Mouse (Mus musculus) lung, postnatal 4 days (tissue): ENCODE measurements at regions not wholly inside any gene's neighbourhood (a gene's known extent, or its start where the extent isn't known, plus 50 kb on each side); places are given as distances from the start of the nearest gene placed in this dataset.

Experiments used
- DNase-seq, 2 experiments: peaks; one replicate each; pipeline ENCODE4 v3.0.0; 2021

DNA sequence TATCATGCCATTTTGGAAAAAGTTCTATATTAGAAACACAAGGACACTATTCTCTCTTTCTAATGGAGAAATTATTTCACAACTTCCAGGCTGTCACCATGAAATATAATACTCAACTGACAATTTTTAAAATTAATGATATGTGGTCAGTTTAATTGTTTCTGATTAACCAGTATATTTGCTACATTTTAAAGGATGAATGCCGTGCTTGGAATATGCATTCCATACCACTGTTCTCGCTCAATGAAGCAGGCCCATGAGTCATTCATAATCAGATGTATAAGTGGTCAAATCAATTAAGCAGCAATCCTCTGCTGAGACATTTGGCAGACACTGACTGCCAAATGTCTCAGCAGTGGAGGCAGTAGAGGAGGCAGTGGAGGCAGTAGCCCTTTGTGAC, 283.4 kb upstream of the Gpc5 start:
- DNase-seq, result no peak

DNA sequence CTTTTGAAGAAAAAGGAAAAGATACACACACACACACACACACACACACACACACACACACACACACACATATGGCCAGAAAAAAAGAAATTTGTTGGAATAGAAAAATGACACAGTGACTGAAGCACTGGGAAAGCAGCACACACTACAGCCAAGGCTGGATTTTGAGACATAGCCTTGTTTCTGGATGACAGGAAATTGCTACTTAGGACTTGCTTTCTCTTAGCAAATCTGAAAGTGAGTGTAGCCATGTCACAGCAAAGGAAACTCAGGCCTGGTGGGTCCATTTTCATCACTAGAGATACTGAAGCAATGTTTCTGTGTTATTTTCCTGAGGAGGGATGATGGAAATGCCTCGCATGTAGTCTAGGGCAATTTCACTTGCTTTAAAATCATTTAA, 271.3 kb upstream of the Gpc5 start:
- DNase-seq, result no peak

DNA sequence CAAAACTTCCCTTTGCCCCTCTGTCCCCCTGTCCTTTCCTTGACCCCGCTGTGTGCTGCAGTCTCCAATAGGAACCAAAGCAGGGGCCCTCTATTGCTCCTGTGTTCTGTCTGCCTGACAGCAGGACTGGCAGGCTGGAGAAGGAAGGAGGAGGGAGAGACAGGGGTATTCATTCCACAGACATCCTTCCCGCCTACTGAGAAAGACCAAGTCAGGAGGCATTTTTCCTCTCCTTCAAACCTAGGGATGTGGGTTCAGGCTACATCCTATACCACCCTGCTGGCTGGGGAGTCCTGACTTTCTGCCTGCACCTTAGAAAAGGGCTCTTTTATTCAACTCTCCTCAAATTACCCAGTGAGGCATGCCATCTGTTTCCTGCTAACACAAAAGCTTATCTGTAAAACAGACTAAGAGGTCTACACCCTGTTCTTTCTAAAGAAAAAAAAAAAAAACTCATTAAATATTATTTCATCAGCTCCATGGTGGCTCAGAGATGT, 270.9 kb upstream of the Gpc5 start:
- no peak for DNase-seq

DNA sequence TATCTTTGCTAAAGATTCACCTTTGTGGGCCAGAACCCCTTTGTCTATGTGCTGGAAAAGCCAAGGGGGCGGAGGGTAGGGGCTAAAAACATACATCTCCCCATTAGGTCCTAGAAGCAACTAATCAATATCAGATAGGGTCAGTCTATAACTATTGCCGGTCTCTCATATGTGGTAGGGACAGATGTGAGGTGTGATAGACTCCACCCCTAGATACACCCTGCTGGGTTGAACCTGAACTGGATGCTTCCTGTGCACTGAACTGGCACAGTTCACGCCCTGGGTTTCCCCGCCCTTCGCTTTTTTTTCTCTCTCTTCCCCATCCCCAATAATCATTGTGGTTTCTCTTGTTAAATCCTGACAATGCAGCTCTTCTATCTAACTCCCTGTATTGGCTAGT, 270.3 kb upstream of the Gpc5 start:
- no peak for DNase-seq

DNA sequence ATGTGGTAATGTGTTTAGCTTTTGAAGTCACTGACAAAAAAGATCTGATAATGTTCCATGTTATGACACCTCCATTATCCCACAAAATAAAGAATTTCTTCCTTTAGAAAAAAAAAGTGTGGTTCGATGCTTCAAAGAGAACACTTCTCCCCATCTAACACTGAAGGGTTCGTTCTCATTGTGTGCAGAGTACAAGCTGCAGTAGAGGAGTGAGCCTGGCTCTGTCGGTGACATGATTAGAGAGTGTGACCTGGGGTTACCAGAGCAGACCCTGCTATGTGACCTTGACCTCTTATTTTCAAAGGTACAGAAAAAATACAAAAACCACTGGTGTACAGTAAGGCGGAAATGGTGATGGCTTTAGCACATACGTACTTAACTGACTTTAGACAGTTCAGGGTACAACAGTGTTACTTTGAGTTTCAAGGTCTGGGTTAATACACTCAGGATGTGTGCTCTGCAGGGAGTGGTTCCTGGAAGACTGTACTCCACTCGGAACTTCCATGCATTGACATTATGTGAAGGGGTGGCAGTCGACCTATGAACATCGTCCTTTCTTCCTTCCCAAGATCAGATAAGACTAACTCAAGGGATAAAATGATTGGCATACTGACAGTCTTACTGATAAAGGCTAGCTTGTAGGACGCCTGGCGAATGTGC, 265.2 kb upstream of the Gpc5 start:
- DNase-seq, result no peak

DNA sequence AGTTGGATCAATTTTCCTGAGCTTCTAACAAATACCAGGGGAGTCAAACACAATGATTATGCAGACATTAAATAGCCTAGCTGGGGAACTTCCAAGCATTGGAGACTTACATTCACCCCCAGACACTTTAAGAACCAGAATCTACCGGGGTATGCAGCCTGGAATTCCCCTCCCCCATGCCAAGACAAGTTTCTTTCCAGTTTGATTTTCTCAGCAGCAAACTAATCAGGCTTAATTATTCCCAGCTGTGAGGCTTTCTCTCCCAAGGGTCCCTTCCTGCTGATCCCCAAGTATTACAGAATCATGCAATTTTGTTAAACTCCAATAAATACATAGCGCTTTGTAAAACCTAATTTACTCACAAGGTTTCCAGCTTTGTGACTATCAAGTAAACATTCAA, 262.7 kb upstream of the Gpc5 start:
- DNase-seq, result no peak

DNA sequence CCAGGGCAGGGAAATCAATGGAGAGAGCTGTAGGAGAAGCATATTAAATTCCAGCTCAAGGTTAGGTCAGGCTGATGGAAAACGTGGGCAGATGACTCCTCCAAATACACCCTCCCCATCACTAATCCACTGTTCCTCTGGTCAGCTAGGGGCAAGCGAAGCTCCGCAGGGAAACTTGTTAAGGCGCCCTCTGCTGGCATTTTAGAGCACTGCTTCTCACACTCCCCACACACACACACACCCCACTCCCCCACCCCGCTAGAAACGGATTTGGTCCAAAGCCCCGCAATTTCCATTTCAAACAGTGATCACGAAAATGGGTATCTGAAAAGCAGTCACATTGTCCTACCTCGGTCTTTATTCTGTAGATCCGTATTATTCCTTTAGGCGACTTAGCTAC, 259.0 kb upstream of the Gpc5 start:
- DNase-seq, result no peak

DNA sequence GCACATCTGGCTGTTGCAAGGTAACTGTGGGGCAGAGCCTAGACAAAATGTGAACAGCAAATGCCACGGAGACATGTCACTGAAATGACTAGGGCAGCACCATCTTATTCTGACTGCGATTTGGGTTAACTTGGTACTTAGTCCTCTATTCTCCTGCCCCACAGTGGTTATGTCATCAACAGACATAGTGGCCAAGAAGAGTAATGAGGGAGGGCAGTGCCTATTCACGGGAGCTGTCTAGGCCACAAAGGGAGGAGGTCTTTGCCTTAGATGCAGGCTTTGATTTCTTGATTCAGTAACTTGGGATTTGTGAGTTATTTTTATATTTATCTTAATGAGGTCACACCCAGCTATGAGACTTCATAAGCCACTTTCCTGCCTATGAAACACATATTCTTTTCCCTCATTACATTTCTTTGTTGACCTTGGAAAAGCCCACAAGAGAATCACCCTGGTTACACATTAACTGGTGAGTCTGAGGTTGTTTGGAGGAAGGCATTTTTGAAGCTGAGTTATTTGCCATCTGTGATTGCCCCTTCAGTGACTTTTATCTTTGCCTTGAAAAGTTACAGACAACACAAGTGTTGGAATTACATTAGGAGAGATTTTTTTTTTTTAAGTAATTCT, 255.2 kb upstream of the Gpc5 start:
- no peak for DNase-seq

DNA sequence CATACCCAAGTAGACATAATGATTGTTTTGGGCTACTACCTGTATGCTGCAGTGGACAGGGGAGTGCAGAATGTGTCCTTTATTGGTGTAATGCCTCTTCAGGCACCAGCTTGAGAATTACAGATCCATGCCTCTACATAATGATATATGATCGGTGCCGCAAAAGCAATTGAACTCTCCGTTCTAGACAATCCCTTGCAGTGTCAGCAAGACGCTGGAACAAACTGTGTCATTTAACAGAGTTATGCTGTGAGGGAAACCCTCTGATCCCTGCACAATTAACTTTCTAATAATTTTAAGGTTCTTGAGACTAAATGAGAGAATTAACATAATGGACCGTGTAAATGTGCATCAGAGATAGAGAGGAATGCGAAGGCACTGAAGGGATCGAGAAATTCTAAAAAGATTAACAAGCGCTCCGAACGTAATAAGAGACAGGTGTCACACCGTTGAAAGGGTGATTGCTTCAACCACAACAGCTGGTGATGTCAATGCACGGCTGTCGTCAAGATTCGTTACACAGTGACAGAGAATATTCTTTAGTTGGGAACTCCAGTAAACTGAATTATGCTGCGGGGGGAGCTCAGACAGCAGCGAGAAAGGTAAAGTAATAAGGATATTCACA, 254.3 kb upstream of the Gpc5 start:
- DNase-seq, result no peak

DNA sequence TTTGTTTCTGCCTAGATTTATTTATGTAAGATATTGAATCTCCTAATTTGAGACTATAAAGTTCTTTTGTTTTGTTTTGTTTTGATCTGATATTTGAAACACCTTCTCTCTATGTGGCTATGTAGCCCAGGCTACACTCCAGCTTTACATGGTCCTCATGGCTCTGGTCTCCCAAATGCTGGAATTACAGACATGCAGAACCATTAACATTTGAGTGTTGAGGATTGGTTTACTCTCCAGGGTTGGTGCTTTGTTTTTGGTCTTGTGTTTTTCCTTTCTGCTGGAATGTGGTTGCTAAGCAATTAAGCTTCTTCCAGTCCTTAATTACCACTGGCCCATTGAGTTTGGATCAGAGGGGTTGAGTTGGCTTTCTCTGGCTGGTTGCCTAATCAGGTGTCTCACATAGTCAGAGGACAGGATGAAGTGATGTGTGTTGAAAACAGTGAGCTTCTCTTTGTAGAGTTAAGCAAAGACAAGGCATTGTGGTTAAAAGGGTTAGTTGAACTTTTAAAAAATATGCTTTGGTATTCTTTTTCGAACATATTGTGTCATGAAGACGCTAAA, 252.6 kb upstream of the Gpc5 start:
- no peak for DNase-seq

DNA sequence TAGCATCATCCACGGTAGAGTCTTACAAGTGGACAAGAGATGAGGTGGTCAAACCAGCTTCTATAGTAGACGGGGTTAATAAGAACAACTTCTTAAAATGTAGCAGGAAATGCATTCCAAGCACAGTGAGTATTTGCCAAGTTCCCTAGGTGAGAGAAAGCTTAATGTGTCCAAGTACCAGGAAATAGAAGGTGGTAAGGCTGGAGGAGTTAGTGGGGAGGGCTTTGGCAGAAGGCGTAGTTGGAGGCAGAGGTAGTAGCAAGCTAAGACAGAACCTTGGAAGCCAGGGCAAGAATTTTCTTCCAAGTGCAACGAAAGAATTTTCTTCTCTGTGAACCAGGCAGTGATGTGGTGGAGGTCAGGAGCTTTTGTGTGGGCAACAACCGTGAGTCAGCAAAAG, 251.2 kb upstream of the Gpc5 start:
- DNase-seq, result no peak

DNA sequence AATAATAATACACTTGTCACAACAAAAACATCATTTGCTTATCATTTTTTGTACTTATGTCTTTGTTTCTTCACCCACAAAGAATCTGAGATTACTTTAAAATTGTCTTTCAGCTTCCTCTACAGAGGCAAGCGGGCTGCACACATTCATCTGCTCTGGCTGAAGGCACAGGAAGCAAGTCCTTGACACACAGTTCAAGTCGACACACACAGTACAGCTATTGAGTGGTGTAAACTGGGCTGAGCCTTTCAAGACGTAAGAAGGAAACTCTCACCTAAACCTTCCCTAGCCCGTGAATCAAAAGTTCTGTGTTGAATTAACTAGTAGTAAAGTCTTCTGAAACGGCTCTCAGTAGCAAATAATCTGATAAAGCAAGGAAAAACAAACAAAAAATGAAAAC, 250.5 kb upstream of the Gpc5 start:
- DNase-seq, result no peak

DNA sequence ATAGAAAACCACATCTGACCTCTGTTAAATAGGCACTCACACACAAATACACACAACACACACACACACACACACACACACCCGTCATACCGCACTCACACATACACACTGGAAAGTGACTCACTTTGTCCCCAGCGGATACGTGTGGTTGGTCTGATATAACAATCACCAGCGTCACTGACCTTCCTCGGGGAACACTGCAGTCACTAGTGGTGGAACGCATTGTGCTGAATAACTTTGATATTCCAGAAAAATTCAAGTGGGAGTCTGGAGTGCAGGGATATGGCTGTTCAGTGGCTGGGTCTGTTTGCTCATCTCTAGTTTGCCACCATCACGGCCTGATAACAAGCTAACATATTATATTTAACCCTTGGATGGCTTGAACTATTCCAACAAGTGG, 249.7 kb upstream of the Gpc5 start:
- DNase-seq, result no peak

DNA sequence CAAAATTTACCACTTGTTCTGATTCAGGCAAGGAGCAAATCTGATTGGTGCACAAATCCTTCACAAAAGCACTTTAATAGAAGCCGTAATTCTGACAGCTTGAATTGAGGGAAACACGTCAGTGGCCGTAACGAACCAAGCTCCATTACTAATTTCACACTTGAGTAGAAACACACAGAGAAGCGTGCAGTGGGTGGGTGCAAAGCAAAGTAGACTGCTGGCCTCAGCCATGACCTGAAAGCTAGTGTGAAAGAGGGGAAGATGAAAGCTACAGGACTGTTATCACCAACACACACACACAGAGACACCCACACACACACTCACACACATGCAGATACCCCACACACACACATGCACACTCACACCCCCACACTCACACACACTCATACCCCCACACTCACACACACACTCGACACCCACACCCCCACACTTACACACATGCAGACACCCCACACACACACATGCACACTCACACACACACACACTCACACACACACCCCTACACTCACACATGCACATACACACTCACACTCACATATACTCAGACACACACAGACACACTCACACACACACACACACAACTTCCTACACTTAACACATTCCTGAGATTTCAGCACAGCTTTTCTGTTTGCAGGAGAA, 248.8 kb upstream of the Gpc5 start:
- no peak for DNase-seq

DNA sequence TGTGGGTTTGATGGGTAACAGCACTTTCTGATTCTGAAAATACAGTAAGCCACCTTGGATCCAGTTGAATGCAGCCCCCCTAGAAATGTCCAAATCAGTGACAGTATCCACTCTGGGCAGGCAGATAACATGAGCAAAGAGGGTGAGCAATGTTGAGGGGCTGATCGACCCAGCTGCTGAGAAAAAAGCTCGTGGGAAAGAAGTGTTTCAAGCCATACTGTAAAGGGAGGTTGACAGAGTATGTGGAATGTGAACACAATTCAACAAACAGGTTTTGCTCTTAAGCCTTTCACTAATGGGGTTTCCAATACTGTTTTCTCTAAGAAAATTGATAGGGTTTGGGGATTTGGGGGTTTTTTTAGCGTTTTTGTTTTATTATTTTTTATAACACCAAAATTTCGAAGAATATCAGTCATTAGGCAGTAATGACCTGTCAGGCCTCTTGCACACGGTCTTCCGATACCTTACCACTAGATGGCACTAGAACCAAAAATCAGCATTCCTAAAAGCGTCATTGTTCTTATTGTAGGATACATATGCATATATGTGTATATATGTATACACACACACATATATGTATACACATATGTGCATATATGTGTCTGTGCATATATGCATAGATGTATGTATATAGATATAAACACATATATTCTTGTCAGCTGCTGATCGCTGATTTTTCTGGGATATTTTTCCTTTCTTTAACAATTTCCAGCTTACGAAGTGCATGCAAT, 237.5 kb upstream of the Gpc5 start:
- DNase-seq, result no peak

DNA sequence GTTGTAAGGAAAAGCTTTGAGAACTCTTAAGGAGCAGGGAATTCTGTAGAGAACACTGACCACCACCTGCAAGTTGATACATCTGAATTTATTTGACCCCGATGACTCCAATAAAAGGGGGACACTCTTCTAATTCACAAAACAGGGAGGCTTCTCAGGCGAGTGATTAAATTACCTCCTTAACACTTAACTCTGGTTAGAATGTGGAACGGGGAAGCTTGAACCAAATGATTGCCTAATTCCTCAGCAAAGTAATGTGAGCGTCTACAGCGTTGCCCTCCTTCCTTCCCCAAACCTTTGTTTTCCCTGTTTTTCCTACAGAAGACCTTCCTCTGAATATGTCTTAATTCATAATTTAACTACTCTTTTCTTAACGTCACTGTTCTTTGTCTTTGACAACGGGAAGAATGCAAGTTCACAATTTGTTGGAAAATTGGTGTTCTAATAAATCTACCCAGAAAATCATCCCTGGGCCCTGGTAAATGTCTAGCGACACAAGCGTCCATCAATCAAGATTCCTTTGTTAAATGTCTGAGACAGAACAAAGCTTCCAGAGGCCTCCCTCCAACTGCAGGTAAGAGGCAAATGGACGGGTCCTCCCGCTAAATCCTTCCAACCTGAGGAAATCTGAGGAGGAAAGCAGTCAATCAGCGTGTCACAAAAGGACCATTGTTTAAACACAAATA, 236.8 kb upstream of the Gpc5 start:
- DNase-seq, result no peak

DNA sequence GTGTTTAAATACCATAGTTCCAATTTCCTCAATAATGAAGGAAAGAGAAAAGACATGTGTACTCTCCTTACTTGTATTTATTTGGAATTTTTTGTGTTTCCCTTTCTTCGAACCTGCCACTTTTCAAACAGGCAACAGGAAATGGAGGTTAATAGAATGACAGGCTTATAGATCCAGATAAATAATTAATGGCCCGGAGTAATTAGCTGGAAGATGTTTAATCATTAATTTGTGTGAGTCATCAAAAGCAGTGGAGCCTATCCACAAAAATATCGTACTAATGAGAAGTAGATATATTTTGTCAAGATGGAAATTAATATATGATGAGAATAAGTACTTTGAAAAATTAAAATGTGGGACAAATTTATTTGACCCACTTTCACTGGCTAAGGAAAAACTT, 236.3 kb upstream of the Gpc5 start:
- DNase-seq, result no peak

DNA sequence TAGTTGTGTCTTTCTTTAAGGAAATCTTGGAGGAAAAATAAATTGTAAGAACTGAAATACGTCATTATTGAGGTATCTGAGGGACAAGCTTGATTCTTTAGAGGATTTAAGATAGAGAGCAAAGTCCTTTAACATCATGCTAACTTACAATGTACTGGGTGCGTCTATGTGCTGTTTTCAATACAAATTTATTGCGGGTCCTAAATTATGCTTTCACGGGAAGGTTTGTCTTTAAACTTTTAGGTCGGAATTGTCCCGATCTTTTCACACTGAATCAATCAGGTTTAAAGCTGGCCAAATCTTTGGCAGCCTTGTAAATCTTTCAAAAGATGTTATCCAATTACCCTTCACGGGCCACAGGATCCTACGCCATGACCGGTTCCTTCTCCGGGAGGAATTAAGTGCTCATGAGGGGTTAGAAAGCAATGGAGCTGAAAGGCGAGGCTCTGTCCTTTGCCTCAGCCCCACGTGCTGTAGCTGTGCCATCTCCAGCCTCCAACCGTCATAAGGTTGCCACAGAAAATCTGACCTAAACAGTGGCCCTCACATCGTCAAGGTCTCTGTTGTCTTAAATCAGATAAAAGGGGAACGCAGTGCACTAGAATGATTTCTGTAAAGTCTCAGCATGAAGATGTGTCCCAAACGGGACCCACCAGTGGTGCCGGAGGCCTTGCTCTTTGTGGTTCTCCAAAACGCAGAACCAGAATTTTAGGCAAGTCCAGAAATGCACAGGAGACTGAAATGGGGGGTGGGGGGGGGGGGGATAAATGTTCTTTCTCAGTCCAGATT, 235.6 kb upstream of the Gpc5 start:
- DNase-seq, result no peak

DNA sequence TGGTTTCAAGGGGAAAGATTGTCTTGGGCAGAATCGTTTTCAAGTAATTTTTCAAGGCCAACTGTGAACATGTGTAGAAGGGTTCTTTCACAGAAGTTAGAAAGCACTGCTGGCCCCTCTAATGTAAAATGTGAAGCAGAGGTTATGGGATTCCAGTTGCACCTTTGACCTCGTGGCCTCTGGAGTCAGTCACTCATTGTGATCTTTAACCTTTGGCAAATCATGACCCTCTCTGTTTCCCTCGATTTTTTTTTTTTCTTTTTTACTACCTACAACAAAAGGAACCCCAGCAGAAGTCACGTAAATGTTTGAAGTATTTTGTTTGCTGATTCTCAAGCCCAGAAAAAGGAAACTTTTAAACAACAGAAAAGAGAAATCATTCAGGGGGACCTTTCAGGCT, 234.8 kb upstream of the Gpc5 start:
- DNase-seq, result no peak

DNA sequence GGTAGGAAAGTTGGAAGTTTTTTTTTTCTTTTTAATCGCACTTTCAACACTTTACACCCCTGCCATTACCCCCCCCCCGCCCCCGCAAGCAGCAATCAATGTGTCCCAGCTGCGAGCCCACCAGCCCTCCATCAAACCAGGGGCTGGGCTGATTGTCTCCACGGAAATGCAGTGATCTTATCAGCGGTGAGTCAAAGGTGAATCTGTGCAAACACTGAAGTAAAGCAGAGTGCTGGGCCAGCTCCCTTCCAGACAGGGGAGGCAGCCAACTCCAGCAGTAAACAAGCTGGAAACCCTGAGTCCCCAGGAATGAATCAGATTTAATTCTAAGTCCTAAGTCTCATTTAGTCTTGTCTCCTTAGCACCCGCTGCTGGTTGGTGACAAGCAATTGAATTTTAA, 234.3 kb upstream of the Gpc5 start:
- no peak for DNase-seq

DNA sequence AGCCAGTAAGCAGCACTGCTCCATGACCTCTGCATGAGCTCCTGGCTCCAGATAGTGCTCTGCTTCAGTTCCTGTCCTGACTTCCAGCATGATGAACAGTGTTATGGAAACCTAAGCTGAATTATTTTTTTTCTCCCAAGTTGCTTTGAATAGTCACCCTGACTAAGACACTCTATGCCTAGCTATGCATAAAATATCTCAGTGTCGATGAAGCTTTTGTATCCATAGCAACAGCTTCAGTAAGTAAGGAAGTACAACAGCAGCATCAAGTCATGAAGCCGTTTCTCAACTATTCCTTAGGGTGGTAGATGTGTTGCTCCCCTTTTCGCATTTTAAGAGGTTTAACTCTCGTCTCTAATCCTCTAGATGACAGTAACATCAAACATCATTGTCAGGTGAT, 228.4 kb upstream of the Gpc5 start:
- DNase-seq, result no peak

DNA sequence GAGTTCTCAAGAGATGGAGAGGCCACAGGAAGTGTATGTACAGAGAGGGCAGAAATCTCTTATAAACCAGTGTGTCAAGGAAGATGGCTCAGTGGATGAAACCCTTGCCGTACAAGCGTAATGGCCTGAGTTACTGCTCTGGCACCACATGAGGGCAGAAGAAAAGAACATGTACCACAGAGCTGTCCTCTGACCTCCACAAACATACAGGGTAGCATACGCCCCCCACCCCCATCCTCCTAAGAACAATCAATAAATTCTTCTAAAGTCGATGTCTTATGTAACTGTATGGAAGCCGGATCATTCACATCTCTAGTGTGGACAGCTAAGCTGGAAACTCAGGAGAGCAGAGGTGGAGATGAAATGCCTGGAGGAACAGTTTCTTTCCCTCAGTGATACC, 227.9 kb upstream of the Gpc5 start:
- DNase-seq, result no peak
